Mouse (Mus musculus) telencephalon, adult 2 months (tissue): ENCODE results near the gene Angptl7.

ENCODE experiments used
- DNase-seq: peaks from one replicate; pipeline ENCODE4 v3.0.0-alpha.2; 2011; ENCODE audit warnings: low read depth, low spot score

The Angptl7 gene

DNA sequence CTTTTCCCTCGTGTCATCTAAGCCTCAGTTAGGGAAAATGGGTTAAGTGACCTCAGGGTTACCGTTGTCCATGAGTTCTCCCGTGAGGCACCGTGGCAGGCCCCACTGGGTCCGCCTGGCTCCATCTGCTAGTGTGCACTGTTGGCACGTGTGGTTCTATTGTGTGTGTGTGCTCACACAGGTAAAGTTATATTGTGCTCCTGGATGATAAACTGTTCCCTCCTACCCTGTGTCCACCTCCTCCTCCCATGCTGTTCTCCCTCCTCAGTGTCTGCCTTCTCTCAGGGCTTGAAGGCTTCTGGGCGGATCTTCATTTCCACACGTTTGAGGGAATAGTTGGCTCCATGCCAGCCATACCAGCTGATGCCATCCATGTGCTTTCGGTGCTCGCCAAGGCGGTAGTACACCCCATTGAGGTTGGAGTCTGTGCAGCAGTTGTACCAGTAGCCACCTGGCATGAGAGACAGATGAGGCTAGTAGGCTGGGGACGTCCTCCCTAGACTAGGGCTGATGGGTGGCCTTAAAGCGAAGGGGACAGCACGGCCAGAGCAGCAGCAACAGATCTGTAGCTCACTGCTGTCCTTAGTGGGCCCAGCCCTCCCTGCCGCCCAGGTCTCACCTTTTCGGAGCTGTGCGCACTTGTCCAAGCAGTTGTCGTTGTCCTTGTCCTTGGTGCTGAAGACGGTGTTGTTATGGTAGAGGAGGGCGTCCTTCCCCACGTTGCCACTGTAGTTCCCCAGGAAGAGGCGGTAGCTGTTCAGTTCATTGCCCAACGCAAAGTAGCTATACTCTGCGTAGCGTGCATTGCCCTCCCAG, 4.2 kb downstream of the Angptl7 start:
- no peak for DNase-seq

DNA sequence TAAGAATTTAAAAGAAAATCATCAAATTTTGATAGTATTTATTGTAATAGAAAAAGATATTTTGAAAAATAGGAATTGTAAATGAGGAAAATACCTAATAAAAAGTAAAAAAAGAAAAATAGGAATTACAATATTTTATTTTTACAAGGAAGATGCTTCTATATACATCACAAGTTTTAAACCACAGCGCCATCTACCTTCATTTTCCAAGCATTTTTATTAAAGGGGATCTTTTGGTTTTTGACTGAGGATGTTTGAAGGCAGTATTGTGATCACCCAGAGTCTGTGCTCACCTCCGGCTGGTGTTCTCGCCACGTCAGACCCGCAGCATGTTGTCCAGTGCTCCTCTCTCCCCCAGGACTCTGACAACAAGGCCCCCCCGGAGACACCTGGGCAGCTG, 5.1 kb downstream of the Angptl7 start:
- DNase-seq, result no peak

DNA sequence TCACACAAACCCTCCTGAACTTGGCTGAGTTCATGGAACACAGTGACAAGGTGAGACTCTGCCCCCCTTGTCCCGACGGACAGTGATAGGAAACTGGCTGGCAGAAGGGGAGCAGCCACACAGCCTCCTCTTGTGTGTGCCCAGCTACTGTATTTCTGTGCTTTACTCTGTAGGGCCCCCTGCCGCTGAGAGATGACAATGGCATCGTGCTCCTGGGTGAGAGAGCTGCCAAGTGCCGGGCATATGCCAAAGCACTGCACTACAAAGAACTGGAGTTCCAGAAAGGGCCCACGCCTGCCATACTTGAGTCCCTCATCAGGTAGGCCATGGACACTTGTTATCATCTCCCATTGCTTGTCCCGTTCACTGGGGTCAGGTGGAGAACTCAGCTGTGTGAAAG, 8.8 kb downstream of the Angptl7 start:
- no peak for DNase-seq

DNA sequence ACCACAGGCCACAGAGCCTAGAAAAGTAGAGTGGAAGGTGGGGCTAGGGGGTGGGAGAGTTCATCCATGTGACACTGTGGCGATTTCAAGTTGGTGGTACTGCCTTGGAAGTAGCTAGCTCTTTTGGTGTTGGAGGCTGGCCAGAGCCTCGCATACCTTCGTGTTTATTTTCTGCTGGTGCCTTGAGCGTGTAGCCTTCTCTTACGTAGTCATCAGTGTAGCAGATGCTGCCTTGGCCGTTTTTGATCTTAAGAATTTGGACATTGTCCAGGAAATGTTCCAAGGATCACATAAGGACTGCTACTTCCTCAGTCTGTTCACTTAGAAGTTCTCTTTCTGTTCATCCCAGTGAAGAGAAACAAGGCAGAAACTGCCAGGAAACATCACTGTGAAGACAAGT, 9.8 kb downstream of the Angptl7 start:
- no peak for DNase-seq

DNA sequence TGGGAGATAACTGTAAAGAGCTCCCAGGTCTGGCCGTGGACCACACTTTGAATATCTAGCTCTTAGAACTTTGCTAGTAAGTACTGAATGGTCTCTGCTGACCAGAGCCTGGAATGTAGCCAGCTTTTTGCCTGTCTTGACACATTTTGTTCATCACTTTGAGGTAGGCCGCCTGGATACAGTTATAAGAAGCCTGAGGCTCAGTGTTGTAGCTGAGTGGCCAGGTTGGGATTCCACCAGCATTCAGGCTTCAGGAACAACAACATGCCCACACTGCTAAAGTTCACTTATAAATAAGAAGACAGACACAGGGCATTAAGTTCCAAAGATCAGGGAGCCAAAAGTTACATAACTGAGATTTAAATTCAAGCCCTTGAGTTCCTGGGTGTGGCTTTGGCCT, 12.4 kb downstream of the Angptl7 start:
- DNase-seq, result no peak

DNA sequence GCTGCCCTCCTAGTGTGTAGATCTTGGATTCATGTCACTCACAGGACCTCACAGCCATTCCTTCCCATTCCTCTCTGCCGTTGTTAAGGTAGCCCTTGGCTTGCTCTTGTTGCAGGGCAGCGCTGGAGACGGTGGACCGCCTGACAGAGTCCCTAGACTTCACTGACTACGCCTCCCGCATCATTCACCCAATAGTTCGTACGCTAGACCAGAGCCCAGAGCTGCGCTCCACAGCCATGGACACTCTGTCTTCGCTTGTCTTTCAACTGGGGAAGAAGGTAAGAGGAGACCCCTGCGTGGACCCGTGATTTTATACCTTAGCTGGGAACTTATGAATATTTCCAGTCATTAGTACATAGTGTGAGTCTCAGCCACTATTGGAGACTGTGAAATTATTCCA, 15.7 kb downstream of the Angptl7 start:
- no peak for DNase-seq

DNA sequence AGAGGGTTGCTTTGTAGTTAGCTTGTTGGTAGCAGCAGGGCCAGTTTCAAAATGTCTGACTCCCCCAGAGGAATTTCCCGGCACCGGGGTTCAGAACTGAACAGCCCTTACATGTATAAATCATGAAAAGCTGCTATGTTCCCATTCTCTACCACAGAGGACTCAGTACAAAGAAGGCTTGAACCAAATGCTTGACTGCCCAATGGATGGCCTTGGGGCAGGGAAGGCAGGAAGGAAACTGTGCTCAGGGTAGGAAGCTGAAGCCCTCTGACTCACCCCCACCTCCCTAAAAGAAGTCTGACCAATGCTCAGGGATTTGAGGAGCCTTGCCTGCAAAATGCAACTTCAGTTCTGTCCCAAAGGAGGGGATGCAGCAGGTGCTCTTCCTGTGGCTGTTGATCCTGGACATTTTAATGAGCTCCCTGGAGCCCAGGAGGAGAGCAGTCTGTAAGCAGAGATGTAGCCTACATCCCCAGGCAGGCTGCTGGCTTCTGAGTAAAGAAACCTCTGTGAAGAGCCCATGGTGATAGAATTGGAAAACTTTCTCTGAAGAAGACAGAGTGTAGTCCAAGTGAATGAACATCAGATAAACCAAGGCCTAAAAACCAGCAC, 18.6 kb downstream of the Angptl7 start:
- no peak for DNase-seq

DNA sequence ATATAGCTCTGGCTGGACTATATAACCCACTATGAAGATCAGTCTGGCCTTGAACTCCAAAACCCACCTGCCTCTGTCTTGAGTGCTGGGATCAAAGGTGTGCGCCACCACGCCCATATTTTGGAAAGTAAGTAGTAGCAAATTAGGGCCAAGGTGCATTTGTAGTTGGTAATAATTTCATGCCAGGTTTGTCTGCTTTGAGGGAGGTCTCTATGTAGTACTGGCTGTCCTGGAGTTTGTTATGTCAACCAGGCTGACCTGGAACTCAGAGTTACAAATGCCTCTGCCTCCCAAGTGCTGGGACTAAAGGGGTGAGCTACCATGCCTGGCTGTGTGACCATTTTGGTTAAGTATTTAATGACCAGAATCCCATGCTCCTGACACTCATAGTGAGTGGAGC, 20.0 kb downstream of the Angptl7 start:
- DNase-seq, result no peak

DNA sequence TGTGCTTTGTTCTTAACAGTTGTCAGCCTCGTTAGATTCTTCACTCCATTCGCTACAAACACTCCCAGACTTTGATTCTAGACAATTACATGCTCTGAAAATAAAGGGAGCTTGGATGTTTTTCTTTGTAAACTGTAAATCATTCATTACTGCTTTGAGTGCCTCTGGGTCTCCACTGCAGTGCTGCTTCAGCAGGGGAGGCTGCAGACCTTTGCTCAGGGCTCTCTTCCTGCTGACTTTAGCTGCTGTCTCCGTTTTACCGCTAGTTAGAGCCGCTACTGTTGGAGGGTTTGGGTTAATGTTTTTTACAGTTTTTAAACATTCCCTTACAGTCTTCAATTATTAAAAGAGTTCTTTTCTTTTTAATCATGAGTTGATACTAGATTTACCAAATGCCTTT, 26.8 kb downstream of the Angptl7 start:
- DNase-seq, result no peak

DNA sequence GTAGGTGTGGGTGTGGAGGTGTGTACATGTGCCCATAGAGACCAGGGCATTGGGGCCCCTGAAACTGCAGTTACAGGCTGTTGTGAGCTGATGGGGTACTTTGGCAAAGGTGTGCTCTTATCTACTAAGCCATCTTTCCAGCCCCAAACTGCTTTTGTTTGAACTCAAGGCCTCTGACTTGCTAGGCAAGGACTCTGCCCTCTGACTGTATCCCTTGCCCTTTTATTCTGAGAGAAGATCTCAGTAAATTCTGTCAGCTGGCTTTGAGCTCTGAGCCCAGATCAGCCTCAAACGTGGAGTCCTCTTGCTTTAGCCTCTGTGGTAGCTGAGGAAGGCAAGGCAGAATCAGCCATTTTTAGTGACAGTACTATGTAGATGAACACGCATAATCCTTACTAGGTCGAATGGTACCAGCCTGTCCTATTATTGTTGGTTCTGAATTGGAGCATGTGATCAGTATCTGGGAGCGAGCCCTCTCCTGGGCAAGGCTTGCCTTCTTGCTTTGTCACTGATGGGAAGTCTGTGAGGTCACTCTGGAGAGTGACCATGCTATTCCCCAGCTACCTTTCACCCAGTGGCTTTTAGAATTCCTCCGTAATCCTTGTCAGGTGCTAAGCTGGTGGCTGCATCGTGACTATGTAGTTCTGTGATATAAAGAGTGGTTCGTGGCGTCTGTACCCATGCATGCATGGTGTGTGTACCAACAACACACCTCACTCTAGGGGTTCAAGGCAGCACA, 27.7 kb downstream of the Angptl7 start:
- no peak for DNase-seq

DNA sequence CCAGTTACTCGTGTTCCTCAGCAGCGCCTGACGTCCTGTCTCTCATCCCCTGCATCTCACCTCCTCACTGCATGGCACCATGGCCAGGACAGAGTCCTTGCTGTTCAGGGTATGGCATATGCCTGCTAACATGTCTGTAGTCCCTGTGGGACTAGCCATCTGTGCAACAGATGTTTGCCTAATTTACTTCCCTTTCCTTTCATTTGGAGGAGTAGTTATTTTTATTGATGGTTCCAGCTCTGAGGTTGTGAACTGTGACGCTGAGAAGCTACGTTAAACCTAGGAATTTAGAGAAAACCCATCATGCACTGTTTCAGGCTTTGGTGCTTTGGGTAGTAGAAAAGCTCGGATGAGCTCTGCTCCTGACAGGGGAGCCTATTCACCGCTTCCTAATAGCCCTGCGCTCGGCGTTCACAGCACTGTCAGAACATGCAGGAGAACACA, 28.9 kb downstream of the Angptl7 start:
- no peak for DNase-seq

DNA sequence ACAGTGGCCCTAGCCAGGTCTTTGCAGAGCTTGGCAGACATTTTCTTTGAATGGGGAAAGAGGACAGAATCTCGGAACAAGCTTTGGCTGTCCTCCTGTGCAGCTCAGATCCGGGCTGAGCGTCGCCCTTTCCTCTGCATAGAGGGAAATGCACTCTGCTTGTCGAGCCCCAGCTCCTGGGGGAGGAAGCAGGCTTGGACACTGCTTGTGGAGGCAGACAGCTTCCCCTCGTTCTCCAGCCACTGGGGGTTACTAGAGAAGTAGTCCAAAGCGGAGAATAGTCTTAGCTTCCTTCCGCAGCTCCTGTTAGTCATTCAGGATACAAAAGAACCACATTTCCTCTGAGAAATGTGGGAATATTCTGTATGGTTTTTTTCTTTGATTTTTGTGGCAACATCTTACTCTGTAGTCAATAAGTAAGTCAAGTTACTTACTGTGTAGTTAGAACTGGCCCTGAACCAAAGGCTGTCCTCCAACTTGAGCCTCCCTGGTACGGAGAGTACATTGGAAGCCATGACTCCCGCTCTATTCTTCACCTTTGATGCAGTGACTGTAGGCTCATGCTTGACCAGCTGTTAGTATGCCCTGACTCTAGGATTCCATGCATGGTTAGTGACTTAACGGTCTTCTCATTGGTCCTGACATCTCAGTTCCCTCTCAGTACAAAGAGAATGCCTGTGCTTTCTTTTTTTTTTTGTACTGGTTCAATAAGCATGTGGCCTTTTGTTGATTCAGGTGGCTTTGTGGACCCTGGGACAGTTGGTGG, 30.6 kb downstream of the Angptl7 start:
- DNase-seq, result no peak

DNA sequence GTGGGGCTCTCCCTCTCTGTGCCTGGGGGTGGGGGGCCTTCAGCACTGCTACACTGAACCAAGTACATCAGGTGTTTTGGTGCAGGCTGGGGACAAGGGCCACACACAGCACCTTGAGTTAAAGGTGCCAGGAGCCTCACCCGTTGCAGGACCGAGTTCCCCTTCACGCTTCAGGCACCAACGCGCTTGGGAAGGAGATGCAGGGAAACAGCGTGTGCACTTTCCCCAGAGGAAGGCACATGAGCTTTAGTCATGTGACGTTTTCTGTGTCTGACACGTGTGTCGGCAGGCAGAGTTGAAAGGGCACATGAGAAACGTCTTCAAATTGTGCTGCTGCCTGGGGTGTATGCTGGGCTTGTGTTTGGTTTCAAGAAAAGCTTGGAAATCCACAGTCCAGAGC, 31.9 kb downstream of the Angptl7 start:
- no peak for DNase-seq

DNA sequence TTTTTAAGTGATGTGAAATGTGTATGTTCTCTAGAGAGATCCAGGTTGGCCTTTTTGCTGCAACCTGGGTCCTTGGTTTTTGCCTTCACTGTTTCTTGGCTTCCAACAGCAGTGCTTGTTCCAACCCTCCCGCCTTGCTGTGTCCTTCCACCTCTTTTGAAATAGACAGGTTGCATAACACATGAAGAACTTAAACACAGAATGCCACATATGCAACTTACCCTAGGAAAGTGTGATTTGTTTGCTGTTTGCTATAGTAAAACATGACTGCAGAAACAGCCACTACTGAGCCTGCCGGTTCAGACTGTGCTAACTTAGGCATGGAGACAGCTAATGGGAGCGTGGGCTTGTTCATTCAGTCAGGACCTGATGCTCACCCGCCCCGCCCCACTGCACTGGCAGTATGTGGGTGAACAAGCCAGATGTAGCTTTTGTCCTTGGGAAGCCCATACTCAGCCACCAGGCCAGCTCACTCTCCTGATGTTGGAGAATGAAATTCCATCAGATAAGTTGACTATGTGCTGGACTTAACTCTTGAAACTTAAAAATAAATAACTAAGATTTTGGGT, 33.7 kb downstream of the Angptl7 start:
- no peak for DNase-seq

DNA sequence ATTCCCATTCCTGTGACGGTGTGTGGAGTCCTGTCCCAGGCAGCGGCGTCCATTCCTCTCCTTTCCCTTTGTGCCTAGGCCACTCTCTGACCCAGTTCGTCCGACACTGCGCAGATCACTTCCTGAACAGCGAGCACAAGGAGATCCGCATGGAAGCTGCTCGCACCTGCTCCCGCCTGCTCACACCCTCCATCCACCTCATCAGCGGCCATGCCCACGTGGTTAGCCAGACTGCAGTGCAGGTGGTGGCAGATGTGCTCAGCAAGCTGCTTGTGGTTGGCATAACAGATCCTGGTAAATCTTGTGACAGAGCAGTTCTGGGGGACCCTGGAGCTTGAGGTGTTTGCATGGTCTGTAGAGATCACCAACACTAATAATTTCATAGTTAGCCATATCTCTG, 35.4 kb downstream of the Angptl7 start:
- no peak for DNase-seq

DNA sequence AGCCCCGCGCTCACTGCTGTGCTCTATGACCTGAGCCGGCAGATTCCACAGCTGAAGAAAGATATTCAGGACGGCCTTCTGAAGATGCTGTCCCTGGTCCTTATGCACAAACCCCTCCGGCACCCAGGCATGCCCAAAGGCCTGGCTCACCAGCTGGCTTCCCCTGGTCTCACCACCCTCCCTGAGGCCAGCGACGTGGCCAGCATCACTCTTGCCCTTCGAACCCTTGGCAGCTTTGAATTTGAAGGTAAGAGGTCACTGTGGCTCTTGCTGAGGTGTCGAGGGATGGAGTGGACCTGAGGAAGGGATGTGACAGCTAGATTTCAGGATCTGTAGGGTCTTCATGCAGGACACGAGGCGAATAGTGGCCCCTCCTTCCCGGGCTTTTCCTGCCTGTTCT, 36.0 kb downstream of the Angptl7 start:
- no peak for DNase-seq

DNA sequence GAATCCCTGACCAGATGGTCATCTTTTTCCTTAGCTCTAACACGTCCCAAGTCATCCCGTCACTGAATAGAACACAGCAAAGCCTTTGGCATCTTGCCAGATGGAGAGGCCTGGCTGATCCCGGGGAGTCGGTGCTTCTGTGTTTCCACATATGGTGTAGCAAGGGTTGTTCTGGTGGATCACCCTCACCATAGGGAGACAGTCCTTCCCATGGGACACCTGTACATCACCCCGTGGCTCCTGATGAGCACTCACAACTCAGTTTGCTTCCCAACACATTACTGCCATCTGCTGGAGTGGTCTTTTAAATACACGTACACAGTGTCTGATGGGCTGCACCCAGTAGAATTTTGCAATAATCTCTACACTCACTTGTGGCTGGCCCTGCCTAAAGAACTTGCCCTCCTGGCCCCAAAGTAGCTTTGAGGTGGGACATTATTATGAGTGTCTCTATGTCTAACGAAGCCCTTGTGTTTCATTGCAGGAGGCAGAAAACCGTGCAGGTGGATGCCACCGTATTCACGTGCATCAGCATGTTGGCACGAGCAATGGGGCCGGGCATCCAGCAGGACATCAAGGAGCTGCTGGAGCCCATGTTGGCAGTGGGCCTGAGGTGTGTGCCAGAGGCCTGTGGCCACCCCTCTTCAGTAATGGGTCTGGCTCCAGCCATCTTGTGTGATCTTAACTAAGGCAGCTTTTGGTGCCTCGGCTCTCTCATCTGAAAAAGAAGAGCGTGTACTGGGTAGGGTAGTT, 36.9 kb downstream of the Angptl7 start:
- no peak for DNase-seq

DNA sequence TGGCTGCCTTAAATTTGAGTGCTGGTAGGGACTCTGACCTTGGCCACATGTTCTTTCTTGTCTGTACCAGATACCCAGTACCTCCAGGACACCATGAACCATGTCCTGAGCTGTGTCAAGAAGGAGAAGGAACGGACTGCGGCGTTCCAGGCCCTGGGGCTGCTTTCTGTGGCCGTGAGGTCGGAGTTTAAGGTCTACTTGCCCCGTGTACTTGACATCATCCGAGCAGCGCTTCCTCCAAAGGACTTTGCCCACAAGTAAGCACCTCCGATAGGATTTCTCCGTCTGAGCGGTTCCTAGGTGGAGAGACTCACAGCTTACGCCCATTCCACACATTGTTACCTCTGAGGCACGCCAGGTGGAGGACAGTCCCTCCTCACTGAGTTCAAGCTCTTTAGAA, 37.5 kb downstream of the Angptl7 start:
- DNase-seq, result no peak

DNA sequence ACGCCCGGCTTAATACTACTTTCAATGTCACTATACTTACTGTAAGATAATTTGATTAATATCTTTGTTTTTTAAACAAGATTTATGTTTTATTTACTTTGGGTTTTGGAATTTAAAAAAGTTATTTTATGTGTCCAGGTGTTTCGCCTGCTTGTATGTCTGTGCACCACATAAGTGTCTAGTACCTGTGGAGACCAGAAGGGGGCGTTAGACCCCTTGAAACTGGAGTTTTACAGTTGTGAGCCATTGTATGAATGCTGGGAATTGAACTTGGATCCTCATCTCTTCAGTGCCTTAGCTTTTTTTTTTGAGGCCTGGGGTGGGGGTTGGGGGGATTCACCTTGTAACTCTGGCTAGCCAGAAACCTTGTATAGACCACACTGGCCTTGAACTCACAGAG, 38.5 kb downstream of the Angptl7 start:
- no peak for DNase-seq

DNA sequence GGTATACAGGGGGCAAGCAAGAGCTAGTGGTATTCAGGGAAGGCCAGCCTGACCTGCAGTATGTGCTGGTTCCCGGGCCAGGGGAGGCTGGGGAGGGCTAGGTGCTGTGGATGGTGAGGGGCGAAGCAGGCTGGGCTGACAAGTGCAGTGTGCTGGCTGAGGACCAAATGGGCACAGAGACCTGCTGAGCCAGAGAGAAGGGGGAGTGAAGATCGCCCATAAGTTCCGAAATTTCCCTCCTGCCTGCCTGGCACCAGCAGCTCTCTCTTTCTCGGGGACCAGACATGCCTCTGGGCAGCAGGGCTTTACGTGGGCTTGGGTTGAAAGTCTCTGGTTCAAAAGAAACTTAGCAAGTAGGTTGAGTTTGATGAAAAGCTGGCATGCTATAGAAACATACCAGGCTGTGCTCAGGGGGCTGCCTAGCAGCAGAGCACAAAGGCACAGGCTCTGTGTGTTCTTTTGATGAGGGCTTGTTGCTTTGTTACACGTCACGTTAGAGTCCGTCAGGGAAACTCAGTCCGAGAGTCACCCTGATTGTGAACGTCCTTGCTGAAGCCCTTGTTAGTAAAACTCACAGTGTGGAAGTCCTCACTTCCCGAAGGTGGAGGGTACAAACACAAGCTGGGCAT, 39.5 kb downstream of the Angptl7 start:
- no peak for DNase-seq
